Mouse (Mus musculus) liver, embryonic 16.5 days (tissue): ENCODE measurements around the gene Zfp296. TPM values are rescaled to one million over a fixed set of nuclear protein-coding genes. Genes with fewer than 3 reads are reported as not detected.
A peak's percentile ranks its signal among the peaks of the same experiment; 100 is the strongest.

Experiments
- ATAC-seq: fragments of 200-750 bp; cut with Nextera tagmentation; 2 replicates; pipeline ENCODE4 v1.8.0; 2017; ENCODE audit warnings: low read depth, mild to moderate bottlenecking, moderate number of reproducible peaks, moderate library complexity
- H3K27ac ChIP-seq: fragments of 300-500 bp; sonication (generic); 2 replicates; pipeline ENCODE4 v1.5.1; 2014; ENCODE audit warnings: mild to moderate bottlenecking, low read length
- H3K27me3 ChIP-seq: fragments of 300-500 bp; sonication (generic); 2 replicates; pipeline ENCODE4 v1.6.1; 2014; ENCODE audit warnings: low read depth, low read length, mixed read lengths; ENCODE audit not compliant: control insufficient read depth, insufficient read depth
- H3K36me3 ChIP-seq: fragments of 300-500 bp; sonication (generic); 2 replicates; pipeline ENCODE4 v1.6.1; 2014; ENCODE audit warnings: mild to moderate bottlenecking; ENCODE audit not compliant: control insufficient read depth, insufficient read depth
- H3K4me1 ChIP-seq: fragments of 300-500 bp; sonication (generic); 2 replicates; pipeline ENCODE4 v1.6.1; 2014; ENCODE audit warnings: low read depth, low read length, mixed read lengths; ENCODE audit not compliant: control insufficient read depth
- H3K4me2 ChIP-seq: fragments of 300-500 bp; sonication (generic); 2 replicates; pipeline ENCODE4 v1.6.1; 2014; ENCODE audit warnings: low read depth, low read length, mixed read lengths
- H3K4me3 ChIP-seq: fragments of 300-500 bp; sonication (generic); 2 replicates; pipeline ENCODE4 v1.5.1; 2014; ENCODE audit warnings: low read depth, mild to moderate bottlenecking, low read length
- H3K9ac ChIP-seq: fragments of 300-500 bp; sonication (generic); 2 replicates; pipeline ENCODE4 v1.6.1; 2014; ENCODE audit warnings: low read depth, low read length
- H3K9me3 ChIP-seq: fragments of 300-500 bp; sonication (generic); replicated peaks from 2 replicates; pipeline ENCODE4 v1.6.1; 2016; ENCODE audit warnings: low read length; ENCODE audit not compliant: control insufficient read depth
- WGBS: fragments of 180-500 bp; shearing (Covaris S2); extraction: QIAGEN DNeasy Blood & Tissue Kit; methylation state at CpG from one replicate; pipeline ENCODE4 v1.1.7; 2014; ENCODE audit not compliant: insufficient replicate concordance; 5-methylcytosine and 5-hydroxymethylcytosine counted together
- polyA plus RNA-seq: library from polyadenylated mRNA; unstranded; fragments of >200 nt; fragmentation: Nextera tagmentation; extraction: Ambion mirVana; gene quantifications from 2 replicates; pipeline ENCODE4 v1.2.1, GENCODE M21; 2015

The Zfp296 gene
- polyA plus RNA-seq, 1 experiment from 2014 or later, result 0.59 TPM

- H3K9me3 ChIP-seq, result no peaks in the 10 kb centered on the region
- H3K36me3 ChIP-seq, result peaks cover 17% of the 10 kb centered on the region
- no peak overlapping the region for H3K9ac ChIP-seq
- H3K4me3 ChIP-seq, result no peak overlapping the region
- no peak for ATAC-seq
- H3K4me1 ChIP-seq, result peaks cover 36% of the 10 kb centered on the region
- no peak overlapping the region for H3K27ac ChIP-seq
- no peaks in the 10 kb centered on the region for H3K27me3 ChIP-seq
- no peak overlapping the region for H3K4me2 ChIP-seq
- 81% methylated on average over 3 of the region's 3 CpGs for WGBS
Measured at GRCm38 (mm10) chr7:19569647-19570046, 7.4 kb upstream of the Zfp296 start.

DNA sequence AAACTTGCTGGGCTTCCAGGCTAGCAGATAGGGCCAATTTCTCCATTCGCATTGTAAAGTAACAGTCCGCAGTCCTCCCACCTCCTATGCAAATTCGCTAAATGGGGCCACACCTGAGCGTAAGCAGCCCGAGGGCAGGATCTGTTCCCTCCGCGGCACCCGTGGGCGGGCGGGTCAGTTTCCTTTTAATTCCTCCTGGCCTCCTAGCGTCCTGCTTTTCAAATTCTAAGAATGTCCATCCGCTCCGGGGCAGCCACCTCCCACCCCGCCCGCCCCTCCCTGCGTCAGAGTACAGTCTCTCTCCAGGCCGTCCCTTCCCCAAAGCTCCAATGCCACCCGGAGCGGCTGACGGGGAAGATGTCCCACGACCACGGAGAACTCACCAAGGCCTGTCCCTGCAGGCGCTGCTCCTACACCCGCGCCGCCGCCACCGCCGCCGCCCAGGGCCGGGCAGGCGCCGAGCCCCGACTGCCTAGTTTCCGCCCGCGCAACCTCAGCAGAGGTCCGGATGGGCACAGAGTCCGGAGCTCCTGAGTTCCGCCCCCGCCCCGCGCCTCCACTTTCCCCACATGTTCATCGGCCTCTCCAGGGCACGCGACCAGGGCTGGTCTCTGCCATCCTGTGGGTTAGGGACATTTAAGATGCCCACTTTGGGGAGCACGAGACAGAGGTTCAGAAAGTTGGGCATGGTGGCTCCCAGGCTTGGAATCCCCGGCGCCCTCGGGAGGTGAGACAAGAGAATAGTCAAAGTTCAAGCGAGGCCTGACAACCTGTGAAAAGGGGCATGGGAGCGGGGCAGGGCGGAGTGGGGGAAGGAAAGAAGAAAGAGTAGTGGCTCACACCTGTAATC lies 3.9 kb upstream of the Zfp296 start:
- Histone ChIP-seq H3K27ac (peak overlapping the region; percentile 93), H3K4me2 (peak overlapping the region; percentile 78), H3K9ac (peak overlapping the region; percentile 81), H3K36me3 (peaks cover 5% of the 10 kb centered on the region; the same call in 1 of the 2 replicates), H3K9me3 (no peaks in the 10 kb centered on the region), H3K4me1 (peaks cover 50% of the 10 kb centered on the region), H3K27me3 (peaks cover 10% of the 10 kb centered on the region), H3K4me3 (peak overlapping the region; percentile 79)
- WGBS, result under 1% methylated on average over 53 of the region's 53 CpGs
- peak; percentile 89 for ATAC-seq

GRCm38 (mm10) chr7:19573776-19574140 lies 3.3 kb upstream of the Zfp296 start:
- Histone ChIP-seq H3K27me3 (peaks cover 10% of the 10 kb centered on the region), H3K27ac (peak overlapping the region; percentile 93), H3K36me3 (peaks cover 5% of the 10 kb centered on the region; the same call in 1 of the 2 replicates), H3K4me3 (peak overlapping the region; percentile 79), H3K4me1 (peaks cover 53% of the 10 kb centered on the region), H3K9ac (peak overlapping the region; percentile 81), H3K9me3 (no peaks in the 10 kb centered on the region), H3K4me2 (peak overlapping the region; percentile 78)
- 29% methylated on average over 16 of the region's 16 CpGs for WGBS
- ATAC-seq, result no peak

DNA sequence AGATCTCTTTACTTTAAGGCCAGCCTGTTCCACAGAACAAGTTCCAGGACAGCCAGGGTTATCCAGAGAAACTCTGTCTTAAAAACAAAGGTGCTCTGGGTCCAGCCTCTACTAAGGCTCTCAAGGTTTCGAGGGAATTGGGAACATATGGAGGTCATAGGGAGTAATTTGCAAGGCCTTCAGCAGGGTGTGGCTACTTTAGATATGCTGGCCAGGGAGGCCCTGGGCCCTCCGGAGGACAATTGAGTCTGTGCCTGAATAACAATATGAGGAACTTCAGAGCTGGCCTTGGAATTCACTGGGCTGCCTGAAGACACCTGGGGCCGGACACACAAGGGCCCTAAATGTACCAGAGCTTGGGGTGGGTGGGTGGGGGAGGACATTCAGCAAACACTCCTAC lies 1.5 kb upstream of the Zfp296 start:
- H3K27ac ChIP-seq, result 0 out of 2 replicates have a peak overlapping the region, but pooled peaks have one; percentile 42
- 37% methylated on average over 3 of the region's 3 CpGs for WGBS

GRCm38 (mm10) chr7:19577877-19578414 lies 859 bp downstream of the Zfp296 start:
- Histone ChIP-seq H3K4me1 (peaks cover 38% of the 10 kb centered on the region), H3K27ac (no peak overlapping the region), H3K36me3 (no peaks in the 10 kb centered on the region), H3K27me3 (peaks cover 10% of the 10 kb centered on the region), H3K9ac (peak overlapping the region; percentile 5), H3K4me2 (peak overlapping the region; percentile 90), H3K4me3 (peak overlapping the region; percentile 59), H3K9me3 (no peaks in the 10 kb centered on the region)
- peak; percentile 16; the same call in 1 of the 2 replicates for ATAC-seq
- 10% methylated on average over 10 of the region's 10 CpGs for WGBS

More for the DNA sequence above, 1.5 kb upstream of the Zfp296 start:
- no peaks in the 10 kb centered on the region for H3K9me3 ChIP-seq
- H3K4me2 ChIP-seq, result peak overlapping the region; percentile 18; the same call in 1 of the 2 replicates
- no peak overlapping the region for H3K4me3 ChIP-seq
- no peak overlapping the region for H3K9ac ChIP-seq
- H3K27me3 ChIP-seq, result peaks cover 10% of the 10 kb centered on the region
- H3K4me1 ChIP-seq, result peaks cover 53% of the 10 kb centered on the region
- no peak for ATAC-seq
- no peaks in the 10 kb centered on the region for H3K36me3 ChIP-seq

- Histone ChIP-seq H3K27ac (no peak overlapping the region), H3K9me3 (no peaks in the 10 kb centered on the region), H3K36me3 (no peaks in the 10 kb centered on the region), H3K4me3 (no peak overlapping the region; the same call in 1 of the 2 replicates), H3K27me3 (peaks cover 10% of the 10 kb centered on the region), H3K9ac (no peak overlapping the region), H3K4me1 (peaks cover 38% of the 10 kb centered on the region), H3K4me2 (peak overlapping the region; percentile 90)
- ATAC-seq, result no peak
- WGBS, result 51% methylated on average over 4 of the region's 4 CpGs
Measured at GRCm38 (mm10) chr7:19578436-19578835, 1.3 kb downstream of the Zfp296 start.

DNA sequence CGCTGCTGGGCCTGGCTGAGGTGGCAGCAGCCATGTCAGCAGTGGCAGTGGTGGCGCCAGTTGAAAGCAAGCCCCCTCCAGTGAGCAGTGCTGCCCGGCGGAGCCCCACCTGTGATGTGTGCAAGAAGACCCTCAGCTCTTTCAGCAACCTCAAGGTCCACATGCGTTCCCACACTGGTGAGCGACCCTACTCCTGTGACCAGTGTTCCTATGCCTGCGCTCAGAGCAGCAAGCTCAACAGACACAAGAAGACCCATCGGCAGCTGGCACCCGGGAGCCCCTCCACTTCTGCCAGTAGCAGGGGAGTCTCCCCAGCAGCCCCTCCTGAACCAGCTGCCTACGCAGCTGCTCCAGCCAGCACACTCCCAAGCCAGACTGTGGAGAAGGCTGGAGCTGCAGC lies 2.7 kb downstream of the Zfp296 start:
- 81% methylated on average over 10 of the region's 10 CpGs for WGBS
- Histone ChIP-seq H3K27ac (no peak overlapping the region), H3K4me1 (peaks cover 32% of the 10 kb centered on the region), H3K4me3 (no peak overlapping the region), H3K9ac (no peak overlapping the region), H3K4me2 (no peak overlapping the region), H3K36me3 (peaks cover 12% of the 10 kb centered on the region), H3K9me3 (no peaks in the 10 kb centered on the region), H3K27me3 (peaks cover 10% of the 10 kb centered on the region)
- ATAC-seq, result no peak

DNA sequence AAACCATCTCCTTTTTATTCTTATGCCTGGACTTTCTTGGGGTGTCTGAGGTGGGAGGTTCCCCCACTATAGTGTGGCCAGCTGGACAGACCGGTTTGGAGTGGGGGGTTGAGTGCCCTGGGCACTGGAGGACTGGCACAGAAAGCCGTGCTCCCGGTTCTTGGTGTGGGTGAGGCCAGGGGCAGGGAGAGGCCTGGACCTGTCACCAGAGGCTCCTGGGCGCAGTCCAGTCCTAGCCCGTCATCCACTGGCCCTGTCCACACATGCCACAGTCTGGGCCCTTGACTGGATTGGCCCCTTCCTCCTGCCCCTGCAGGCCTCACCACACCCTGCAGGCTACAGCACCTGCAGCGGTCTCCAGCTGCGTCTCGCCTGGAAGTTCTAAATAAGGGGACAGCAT lies 3.5 kb downstream of the Zfp296 start:
- no peak for ATAC-seq

GRCm38 (mm10) chr7:19586269-19586668 lies 9.2 kb downstream of the Zfp296 start:
- no peak overlapping the region for H3K4me2 ChIP-seq
- peaks cover 2% of the 10 kb centered on the region for H3K4me1 ChIP-seq
- no peak overlapping the region for H3K27ac ChIP-seq
- ATAC-seq, result no peak
- no peak overlapping the region for H3K4me3 ChIP-seq
- peaks cover 46% of the 10 kb centered on the region for H3K36me3 ChIP-seq
- 91% methylated on average over 44 of the region's 46 CpGs for WGBS
- no peaks in the 10 kb centered on the region for H3K27me3 ChIP-seq
- H3K9ac ChIP-seq, result no peak overlapping the region
- H3K9me3 ChIP-seq, result no peaks in the 10 kb centered on the region

More for the DNA sequence above, 3.5 kb downstream of the Zfp296 start:
- H3K9ac ChIP-seq, result no peak overlapping the region
- H3K4me2 ChIP-seq, result no peak overlapping the region
- 78% methylated on average over 8 of the region's 8 CpGs for WGBS
- H3K27me3 ChIP-seq, result peaks cover 10% of the 10 kb centered on the region
- peaks cover 28% of the 10 kb centered on the region for H3K4me1 ChIP-seq
- no peaks in the 10 kb centered on the region for H3K9me3 ChIP-seq
- no peak overlapping the region for H3K27ac ChIP-seq
- no peak overlapping the region for H3K4me3 ChIP-seq
- peaks cover 16% of the 10 kb centered on the region for H3K36me3 ChIP-seq
